Mouse (Mus musculus): ENCODE data around the gene Bach2. TPM values are rescaled to one million over a fixed set of nuclear protein-coding genes. Genes with fewer than 3 reads are reported as not detected.

The Bach2 gene
- polyA plus RNA-seq, 1 experiment = 57.6 TPM

DNA sequence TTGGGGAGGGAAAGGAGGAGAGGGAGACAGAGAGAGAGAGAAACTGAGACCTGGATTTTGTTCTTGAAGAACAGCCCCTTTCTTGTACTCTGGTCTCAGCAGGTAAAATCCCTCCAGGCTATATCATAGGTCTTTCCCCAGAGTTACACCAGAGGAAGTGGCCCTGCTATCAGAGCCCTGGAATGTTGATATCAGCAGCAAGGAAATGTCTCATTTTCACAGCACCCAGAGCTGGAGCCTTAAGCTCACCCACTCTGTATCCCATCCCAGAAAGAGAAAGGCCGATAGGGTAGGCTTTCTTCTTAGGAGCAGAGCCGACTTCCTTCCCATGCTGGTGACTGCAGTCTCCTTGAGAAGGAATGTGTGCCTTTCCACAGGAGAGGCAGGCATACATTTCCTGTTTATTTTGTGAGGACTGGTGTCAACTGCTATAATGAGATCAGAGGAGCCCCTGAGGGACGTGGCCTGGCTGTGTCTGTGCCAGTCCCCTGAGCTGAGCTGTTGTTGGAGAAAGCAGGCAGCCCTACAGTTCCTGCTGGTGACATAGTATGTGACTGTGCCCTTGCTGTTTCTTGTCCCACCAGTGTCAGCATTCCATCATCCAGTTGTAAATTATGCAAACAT lies 67.7 kb downstream of the Bach2 start:
- no peak overlapping the region for H3K27ac ChIP-seq (ENCODE audit: control insufficient read depth, insufficient read depth, low read depth, low read length, poor library complexity)
- 66% methylated on average over 3 of the region's 3 CpGs for WGBS
- TF ChIP-seq CTCF (IDR thresholded peaks at IDR 0.05; ENCODE audit: control insufficient read depth, insufficient read depth, low read length) (no peak), POLR2A (IDR thresholded peaks at IDR 0.05; ENCODE audit: borderline replicate concordance, control insufficient read depth, low read depth, low read length) (no peak)
- H3K4me3 ChIP-seq (replicated peaks; ENCODE audit: control insufficient read depth, low read depth, low read length) = no peak overlapping the region
- peaks cover 1% of the 10 kb centered on the region; the same call in 1 of the 2 replicates for H3K4me1 ChIP-seq (ENCODE audit: control insufficient read depth, insufficient read depth, low read length)

DNA sequence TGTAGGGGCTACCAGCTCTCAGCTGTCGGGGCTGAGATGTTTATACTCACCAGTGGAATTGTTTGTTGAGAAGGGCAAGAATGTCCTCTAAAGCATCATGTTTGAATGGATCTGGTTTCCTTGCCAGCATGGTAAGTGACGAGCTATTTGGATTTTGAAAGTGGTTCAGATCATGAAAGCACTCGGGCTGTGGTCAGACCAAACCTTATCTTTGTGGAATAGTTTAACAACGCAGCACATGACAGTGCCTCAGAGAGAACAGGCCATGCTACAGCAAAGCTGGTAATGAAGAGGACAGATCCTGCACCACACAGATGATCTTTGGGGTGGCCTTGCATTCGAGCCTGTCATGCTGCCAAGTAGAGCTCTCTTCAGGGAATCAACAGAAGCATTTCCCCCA lies 68.6 kb downstream of the Bach2 start:
- 50% methylated on average over 5 of the region's 5 CpGs for WGBS
- Histone ChIP-seq H3K4me1 (ENCODE audit: control insufficient read depth, insufficient read depth, low read length) (peaks cover 1% of the 10 kb centered on the region; the same call in 1 of the 2 replicates), H3K4me3 (replicated peaks; ENCODE audit: control insufficient read depth, low read depth, low read length) (no peak overlapping the region), H3K27ac (ENCODE audit: control insufficient read depth, insufficient read depth, low read depth, low read length, poor library complexity) (no peak overlapping the region)
- TF ChIP-seq POLR2A (IDR thresholded peaks at IDR 0.05; ENCODE audit: borderline replicate concordance, control insufficient read depth, low read depth, low read length) (no peak), CTCF (IDR thresholded peaks at IDR 0.05; ENCODE audit: control insufficient read depth, insufficient read depth, low read length) (no peak)

GRCm38 (mm10) chr4:32312171-32312946 lies 73.8 kb downstream of the Bach2 start:
- no peak overlapping the region for H3K27ac ChIP-seq (ENCODE audit: control insufficient read depth, insufficient read depth, low read depth, low read length, poor library complexity)
- WGBS = 83% methylated on average over 10 of the region's 10 CpGs
- TF ChIP-seq CTCF (IDR thresholded peaks at IDR 0.05; ENCODE audit: control insufficient read depth, insufficient read depth, low read length) (no peak), POLR2A (IDR thresholded peaks at IDR 0.05; ENCODE audit: borderline replicate concordance, control insufficient read depth, low read depth, low read length) (no peak)
- H3K4me1 ChIP-seq (ENCODE audit: control insufficient read depth, insufficient read depth, low read length) = no peaks in the 10 kb centered on the region
- H3K4me3 ChIP-seq (replicated peaks; ENCODE audit: control insufficient read depth, low read depth, low read length) = no peak overlapping the region

DNA sequence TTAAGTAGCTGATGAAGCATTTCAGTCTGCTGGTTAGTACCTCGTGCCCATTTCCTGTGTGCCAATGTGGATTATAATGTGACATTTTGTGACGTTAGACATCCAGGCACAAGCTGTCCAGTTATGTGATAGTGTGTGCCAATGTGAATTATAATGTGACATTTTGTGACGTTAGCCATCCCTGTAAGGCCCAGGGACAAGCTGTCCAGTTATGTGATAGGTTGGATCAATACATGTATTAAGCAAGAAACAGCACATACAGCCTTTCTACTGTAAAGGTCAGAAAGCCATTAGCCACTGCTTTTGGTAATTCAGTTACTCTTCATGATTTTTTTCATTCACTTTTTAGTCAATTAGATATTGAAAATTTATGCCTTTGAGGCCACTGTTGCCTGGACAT lies 76.3 kb downstream of the Bach2 start:
- Histone ChIP-seq H3K4me1 (ENCODE audit: control insufficient read depth, insufficient read depth, low read length) (no peaks in the 10 kb centered on the region), H3K4me3 (replicated peaks; ENCODE audit: control insufficient read depth, low read depth, low read length) (no peak overlapping the region), H3K27ac (ENCODE audit: control insufficient read depth, insufficient read depth, low read depth, low read length, poor library complexity) (no peak overlapping the region)
- TF ChIP-seq CTCF (IDR thresholded peaks at IDR 0.05; ENCODE audit: control insufficient read depth, insufficient read depth, low read length) (no peak), POLR2A (IDR thresholded peaks at IDR 0.05; ENCODE audit: borderline replicate concordance, control insufficient read depth, low read depth, low read length) (no peak)
- 69% methylated on average over 3 of the region's 3 CpGs for WGBS

DNA sequence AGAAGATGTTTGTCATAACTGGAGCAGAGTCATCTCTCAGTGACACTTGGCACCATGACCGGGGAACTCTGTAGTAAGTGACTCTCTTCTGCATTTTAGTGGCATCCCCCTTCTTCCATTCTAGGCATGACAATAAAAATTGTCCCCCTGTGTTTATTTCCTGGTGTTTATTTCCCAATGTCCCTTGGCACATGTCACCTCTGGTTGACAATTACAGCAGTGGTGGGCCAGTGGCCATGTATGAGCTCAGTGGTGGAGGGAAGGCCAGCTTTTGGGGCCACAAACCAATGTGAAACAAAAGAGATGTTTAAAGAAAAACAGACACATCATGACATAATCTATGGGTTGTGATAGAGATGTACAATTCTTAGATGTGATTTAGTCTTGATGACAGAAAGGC lies 80.0 kb downstream of the Bach2 start:
- WGBS = 91% methylated on average over 1 of the region's 1 CpGs
- Histone ChIP-seq H3K4me1 (ENCODE audit: control insufficient read depth, insufficient read depth, low read length) (no peaks in the 10 kb centered on the region), H3K4me3 (replicated peaks; ENCODE audit: control insufficient read depth, low read depth, low read length) (no peak overlapping the region), H3K27ac (ENCODE audit: control insufficient read depth, insufficient read depth, low read depth, low read length, poor library complexity) (no peak overlapping the region)
- TF ChIP-seq POLR2A (IDR thresholded peaks at IDR 0.05; ENCODE audit: borderline replicate concordance, control insufficient read depth, low read depth, low read length) (no peak), CTCF (IDR thresholded peaks at IDR 0.05; ENCODE audit: control insufficient read depth, insufficient read depth, low read length) (no peak)

GRCm38 (mm10) chr4:32319327-32319726 lies 80.7 kb downstream of the Bach2 start:
- WGBS = 83% methylated on average over 3 of the region's 3 CpGs
- no peak overlapping the region for H3K4me3 ChIP-seq (replicated peaks; ENCODE audit: control insufficient read depth, low read depth, low read length)
- no peaks in the 10 kb centered on the region for H3K4me1 ChIP-seq (ENCODE audit: control insufficient read depth, insufficient read depth, low read length)
- TF ChIP-seq POLR2A (IDR thresholded peaks at IDR 0.05; ENCODE audit: borderline replicate concordance, control insufficient read depth, low read depth, low read length) = no peak
- TF ChIP-seq CTCF (IDR thresholded peaks at IDR 0.05; ENCODE audit: control insufficient read depth, insufficient read depth, low read length) = no peak
- H3K27ac ChIP-seq (ENCODE audit: control insufficient read depth, insufficient read depth, low read depth, low read length, poor library complexity) = no peak overlapping the region

GRCm38 (mm10) chr4:32320039-32320438 lies 81.4 kb downstream of the Bach2 start:
- H3K27ac ChIP-seq (ENCODE audit: control insufficient read depth, insufficient read depth, low read depth, low read length, poor library complexity) = no peak overlapping the region
- no peak overlapping the region for H3K4me3 ChIP-seq (replicated peaks; ENCODE audit: control insufficient read depth, low read depth, low read length)
- 84% methylated on average over 1 of the region's 1 CpGs for WGBS
- TF ChIP-seq CTCF (IDR thresholded peaks at IDR 0.05; ENCODE audit: control insufficient read depth, insufficient read depth, low read length) = no peak
- TF ChIP-seq POLR2A (IDR thresholded peaks at IDR 0.05; ENCODE audit: borderline replicate concordance, control insufficient read depth, low read depth, low read length) = no peak
- H3K4me1 ChIP-seq (ENCODE audit: control insufficient read depth, insufficient read depth, low read length) = no peaks in the 10 kb centered on the region

DNA sequence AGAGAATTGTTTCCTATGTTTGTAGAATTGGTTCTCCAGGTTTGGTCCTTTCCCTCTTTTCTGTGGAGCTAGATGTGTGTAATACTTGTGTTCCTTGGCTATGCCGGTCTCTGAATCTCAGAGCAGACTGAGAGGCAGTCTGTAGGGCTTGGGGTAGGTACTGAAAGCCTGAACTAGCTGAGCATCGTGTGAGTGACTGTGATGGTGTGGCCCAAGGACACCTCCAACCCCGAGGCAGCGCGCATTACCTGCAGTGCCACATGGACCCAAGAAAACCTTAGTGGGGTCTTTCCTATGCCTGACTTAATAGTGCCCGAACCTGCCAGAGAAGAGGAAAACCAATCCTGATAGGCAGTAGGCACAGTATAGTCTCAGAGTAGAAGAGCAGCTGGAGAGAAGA lies 85.5 kb downstream of the Bach2 start:
- Histone ChIP-seq H3K27ac (ENCODE audit: control insufficient read depth, insufficient read depth, low read depth, low read length, poor library complexity) (no peak overlapping the region), H3K4me3 (replicated peaks; ENCODE audit: control insufficient read depth, low read depth, low read length) (no peak overlapping the region), H3K4me1 (ENCODE audit: control insufficient read depth, insufficient read depth, low read length) (peaks cover 1% of the 10 kb centered on the region; the same call in 1 of the 2 replicates)
- 91% methylated on average over 6 of the region's 6 CpGs for WGBS
- TF ChIP-seq CTCF (IDR thresholded peaks at IDR 0.05; ENCODE audit: control insufficient read depth, insufficient read depth, low read length) (no peak), POLR2A (IDR thresholded peaks at IDR 0.05; ENCODE audit: borderline replicate concordance, control insufficient read depth, low read depth, low read length) (no peak)
